Mouse (Mus musculus): Measurements from ENCODE around the gene Gm5617. TPM values are rescaled to one million over a fixed set of nuclear protein-coding genes. Genes with fewer than 3 reads are reported as not detected.
"Not testable (repeated sequence)": the region's sequence is repeated elsewhere in the genome, so short reads cannot be mapped to it uniquely, and the experiment has no call there.

The Gm5617 gene
- polyA plus RNA-seq, 1 experiment = 41.3 TPM

GRCm38 (mm10) chr9:48510134-48510533, 14.9 kb downstream of the Gm5617 start:
- no peaks in the 10 kb centered on the region for H3K36me3 ChIP-seq (ENCODE audit: control insufficient read depth, insufficient read depth)
- no peaks in the 10 kb centered on the region for H3K27me3 ChIP-seq (ENCODE audit: control insufficient read depth, insufficient read depth, insufficient read length)
- no peak for TF ChIP-seq REST (IDR thresholded peaks at IDR 0.05; ENCODE audit: insufficient read depth, insufficient read length)
- no peak for TF ChIP-seq USF1 (IDR thresholded peaks at IDR 0.05; ENCODE audit: low read depth)
- no peak for TF ChIP-seq MYOG (IDR thresholded peaks at IDR 0.05; ENCODE audit: control insufficient read depth in 1 of 3, insufficient read depth in 1 of 3, insufficient read length in 2 of 3, low read depth in 2 of 3)
- no peak for TF ChIP-seq MYOD1 (IDR thresholded peaks at IDR 0.05; ENCODE audit: control insufficient read depth in 1 of 3, insufficient read length in 2 of 3, low read depth in 2 of 3)
- TF ChIP-seq TCF12 (IDR thresholded peaks at IDR 0.05; ENCODE audit: insufficient read depth, poor library complexity, severe bottlenecking) = no peak
- no peak for TF ChIP-seq E2F4 (IDR thresholded peaks at IDR 0.05; ENCODE audit: insufficient read depth)
- TF ChIP-seq POLR2AphosphoS2 (IDR thresholded peaks at IDR 0.05; ENCODE audit: insufficient read length, low read depth) = no peak
- no peak for TF ChIP-seq CEBPB (IDR thresholded peaks at IDR 0.05; ENCODE audit: insufficient read depth, poor library complexity, severe bottlenecking)
- no peak for TF ChIP-seq MAX (IDR thresholded peaks at IDR 0.05; ENCODE audit: low read depth)
- no peak for TF ChIP-seq TCF3 (IDR thresholded peaks at IDR 0.05; ENCODE audit: insufficient read length, low read depth)
- TF ChIP-seq POLR2A (IDR thresholded peaks at IDR 0.05; ENCODE audit: insufficient read length, low read depth) = no peak
- no peak for TF ChIP-seq SRF (IDR thresholded peaks at IDR 0.05; ENCODE audit: control insufficient read depth, insufficient read length, low read depth)
- no peak overlapping the region for H3K4me3 ChIP-seq
- H3K4me2 ChIP-seq (ENCODE audit: low read depth) = no peak overlapping the region
- no peak overlapping the region for H3ac ChIP-seq (ENCODE audit: control insufficient read depth, insufficient read length)
- H3K79me2 ChIP-seq (ENCODE audit: control insufficient read depth, insufficient read depth) = no peaks in the 10 kb centered on the region

- Histone ChIP-seq H3K79me2 (ENCODE audit: control insufficient read depth, insufficient read depth) (no peaks in the 10 kb centered on the region), H3ac (ENCODE audit: control insufficient read depth, insufficient read length) (no peak overlapping the region), H3K4me3 (no peak overlapping the region), H3K4me2 (ENCODE audit: low read depth) (no peak overlapping the region), H3K36me3 (ENCODE audit: control insufficient read depth, insufficient read depth) (no peaks in the 10 kb centered on the region), H3K27me3 (ENCODE audit: control insufficient read depth, insufficient read depth, insufficient read length) (no peaks in the 10 kb centered on the region)
- no peak for TF ChIP-seq MYOG (IDR thresholded peaks at IDR 0.05; ENCODE audit: control insufficient read depth in 1 of 3, insufficient read depth in 1 of 3, insufficient read length in 2 of 3, low read depth in 2 of 3)
Measured at GRCm38 (mm10) chr9:48515332-48515731, 20.1 kb downstream of the Gm5617 start.

- H3K4me3 ChIP-seq = no peak overlapping the region
- H3K79me2 ChIP-seq (ENCODE audit: control insufficient read depth, insufficient read depth) = no peaks in the 10 kb centered on the region
- no peaks in the 10 kb centered on the region for H3K36me3 ChIP-seq (ENCODE audit: control insufficient read depth, insufficient read depth)
- no peak overlapping the region for H3ac ChIP-seq (ENCODE audit: control insufficient read depth, insufficient read length)
- TF ChIP-seq TCF12 (IDR thresholded peaks at IDR 0.05; ENCODE audit: insufficient read depth, poor library complexity, severe bottlenecking) (no peak), E2F4 (IDR thresholded peaks at IDR 0.05; ENCODE audit: insufficient read depth) (no peak), MYOD1 (IDR thresholded peaks at IDR 0.05; ENCODE audit: control insufficient read depth in 1 of 3, insufficient read length in 2 of 3, low read depth in 2 of 3) (no peak), MAX (IDR thresholded peaks at IDR 0.05; ENCODE audit: low read depth) (no peak), REST (IDR thresholded peaks at IDR 0.05; ENCODE audit: insufficient read depth, insufficient read length) (no peak), POLR2AphosphoS2 (IDR thresholded peaks at IDR 0.05; ENCODE audit: insufficient read length, low read depth) (no peak), POLR2A (IDR thresholded peaks at IDR 0.05; ENCODE audit: insufficient read length, low read depth) (no peak), TCF3 (IDR thresholded peaks at IDR 0.05; ENCODE audit: insufficient read length, low read depth) (no peak), USF1 (IDR thresholded peaks at IDR 0.05; ENCODE audit: low read depth) (no peak), CEBPB (IDR thresholded peaks at IDR 0.05; ENCODE audit: insufficient read depth, poor library complexity, severe bottlenecking) (no peak), MYOG (IDR thresholded peaks at IDR 0.05; ENCODE audit: control insufficient read depth in 1 of 3, insufficient read depth in 1 of 3, insufficient read length in 2 of 3, low read depth in 2 of 3) (no peak), SRF (IDR thresholded peaks at IDR 0.05; ENCODE audit: control insufficient read depth, insufficient read length, low read depth) (no peak)
- no peak overlapping the region for H3K4me2 ChIP-seq (ENCODE audit: low read depth)
- no peaks in the 10 kb centered on the region for H3K27me3 ChIP-seq (ENCODE audit: control insufficient read depth, insufficient read depth, insufficient read length)
Measured at GRCm38 (mm10) chr9:48516615-48517371, 21.6 kb downstream of the Gm5617 start.

- Histone ChIP-seq H3K36me3 (ENCODE audit: control insufficient read depth, insufficient read depth) (no peaks in the 10 kb centered on the region), H3K4me3 (no peak overlapping the region), H3K79me2 (ENCODE audit: control insufficient read depth, insufficient read depth) (no peaks in the 10 kb centered on the region), H3K4me2 (ENCODE audit: low read depth) (no peak overlapping the region), H3ac (ENCODE audit: control insufficient read depth, insufficient read length) (no peak overlapping the region), H3K27me3 (ENCODE audit: control insufficient read depth, insufficient read depth, insufficient read length) (no peaks in the 10 kb centered on the region)
- TF ChIP-seq POLR2AphosphoS2 (IDR thresholded peaks at IDR 0.05; ENCODE audit: insufficient read length, low read depth) (no peak), TCF3 (IDR thresholded peaks at IDR 0.05; ENCODE audit: insufficient read length, low read depth) (no peak), MAX (IDR thresholded peaks at IDR 0.05; ENCODE audit: low read depth) (no peak), TCF12 (IDR thresholded peaks at IDR 0.05; ENCODE audit: insufficient read depth, poor library complexity, severe bottlenecking) (no peak), CEBPB (IDR thresholded peaks at IDR 0.05; ENCODE audit: insufficient read depth, poor library complexity, severe bottlenecking) (no peak), MYOG (IDR thresholded peaks at IDR 0.05; ENCODE audit: control insufficient read depth in 1 of 3, insufficient read depth in 1 of 3, insufficient read length in 2 of 3, low read depth in 2 of 3) (no peak), MYOD1 (IDR thresholded peaks at IDR 0.05; ENCODE audit: control insufficient read depth in 1 of 3, insufficient read length in 2 of 3, low read depth in 2 of 3) (no peak), REST (IDR thresholded peaks at IDR 0.05; ENCODE audit: insufficient read depth, insufficient read length) (no peak), SRF (IDR thresholded peaks at IDR 0.05; ENCODE audit: control insufficient read depth, insufficient read length, low read depth) (no peak), POLR2A (IDR thresholded peaks at IDR 0.05; ENCODE audit: insufficient read length, low read depth) (no peak), USF1 (IDR thresholded peaks at IDR 0.05; ENCODE audit: low read depth) (no peak)
Measured at GRCm38 (mm10) chr9:48517372-48518130, 22.3 kb downstream of the Gm5617 start.

- not testable (repeated sequence) for H3K36me3 ChIP-seq (ENCODE audit: control insufficient read depth, insufficient read depth); H3K27me3 ChIP-seq (ENCODE audit: control insufficient read depth, insufficient read depth, insufficient read length); H3K79me2 ChIP-seq (ENCODE audit: control insufficient read depth, insufficient read depth); H3ac ChIP-seq (ENCODE audit: control insufficient read depth, insufficient read length); H3K4me3 ChIP-seq; H3K4me2 ChIP-seq (ENCODE audit: low read depth)
Measured at GRCm38 (mm10) chr9:48520405-48520804, 25.2 kb downstream of the Gm5617 start.
